Comparison of ENCODE assay signal across 15 mouse cellular contexts in genomic region chr1:118643138-118643979, GRCm38 (mm10). TPM values are rescaled to one million over a fixed set of nuclear protein-coding genes. Genes with fewer than 3 reads are reported as not detected.
DNase-seq lines count a peak whose midpoint lies in the region.
"Had no signal": no experiment of that assay in that cellular context is flagged by ENCODE, and none has a peak within 500 bp of the region (broad histone marks: within the 10 kb centered on the region; RNA-seq: fewer than 3 reads in every experiment).

No protein-coding gene starts in this region.

- no peaks in the 10 kb centered on the region for H3K9me3 ChIP-seq in forebrain, embryonic 10.5 days
- H3K9me3 ChIP-seq: embryonic facial prominence, embryonic 12.5 days; heart, embryonic 13.5 days; limb, embryonic 13.5 days; megakaryocyte, embryonic 14.5 days had no signal

- no peak overlapping the region for H3K27ac ChIP-seq in forebrain, embryonic 10.5 days
- H3K27ac ChIP-seq: embryonic facial prominence, embryonic 12.5 days; heart, embryonic 13.5 days; limb, embryonic 13.5 days had no signal

- no peaks in the 10 kb centered on the region for H3K27me3 ChIP-seq in forebrain, embryonic 10.5 days (ENCODE audit: poor library complexity, severe bottlenecking)
- H3K27me3 ChIP-seq: embryonic facial prominence, embryonic 12.5 days; heart, embryonic 13.5 days; limb, embryonic 13.5 days had no signal

- peak; percentile 25 for DNase-seq in adrenal gland, adult 2 months
- DNase-seq in adrenal gland, adult 18-20 months (ENCODE audit: low spot score in 2 of 2): no peak
- DNase-seq in kidney, adult 9 months: peak; percentile 82
- DNase-seq in kidney, postnatal 10 days: no peak
- DNase-seq in kidney, postnatal 25 days: peak; percentile 42 to 88
- DNase-seq in lung, postnatal 4 days: peak; percentile 26 to 69
- DNase-seq in forebrain, embryonic 10.5 days (ENCODE audit: extremely low spot score, low spot score): no peak
- DNase-seq in frontal cortex, postnatal 36 days (ENCODE audit: low spot score in 2 of 2): no peak
- DNase-seq: cerebellum, adult 9-11 months; right cerebral cortex, adult 18-20 months had no signal

- no peak overlapping the region for H3K4me3 ChIP-seq in forebrain, embryonic 10.5 days
- H3K4me3 ChIP-seq: embryonic facial prominence, embryonic 12.5 days; heart, embryonic 13.5 days; limb, embryonic 13.5 days; megakaryocyte, embryonic 14.5 days had no signal

- 85% methylated on average over 9 of the region's 9 CpGs for WGBS in forebrain, embryonic 10.5 days

- no peaks in the 10 kb centered on the region for H3K36me3 ChIP-seq in forebrain, embryonic 10.5 days (replicated peaks)
- H3K36me3 ChIP-seq: embryonic facial prominence, embryonic 12.5 days; heart, embryonic 13.5 days; limb, embryonic 13.5 days had no signal

- no peaks in the 10 kb centered on the region for H3K4me1 ChIP-seq in forebrain, embryonic 10.5 days
- H3K4me1 ChIP-seq: embryonic facial prominence, embryonic 12.5 days; limb, embryonic 13.5 days; megakaryocyte, embryonic 14.5 days had no signal

RNA-seq across cellular contexts. Expression of gene Tfcp2l1, which starts 15.6 kb away (rescaled TPM):
- 1 to 10 TPM in 1 of 2 experiments, under 1 TPM in 1; 0.46 to 1.2 TPM for total RNA-seq in adrenal gland, adult 2 months (2021)
- 0.28 and 0.94 TPM in 2 replicates for polyA plus RNA-seq in adrenal gland, adult 2 months (2012; rRNA removed)
- 1 to 10 TPM in 1 of 2 experiments, under 1 TPM in 1; 0.76 to 1.0 TPM for total RNA-seq in adrenal gland, adult 18-20 months (2021)
- 0.06 and 0.25 TPM in 2 replicates for polyA plus RNA-seq in forebrain, embryonic 10.5 days (2016; fragmentation: Nextera tagmentation; extraction: Ambion mirVana)
- total RNA-seq: MEL had no signal

Comparison
In these comparisons a context has a peak if more than half of its experiments do, and no peak if none do; other contexts are left out.
1. DNase-seq: peak in adrenal gland, adult 2 months (single experiment), kidney, adult 9 months (single experiment), kidney, postnatal 25 days (2 of 2) and lung, postnatal 4 days (2 of 2); none in adrenal gland, adult 18-20 months (0 of 2), kidney, postnatal 10 days (single experiment), forebrain, embryonic 10.5 days (single experiment) and frontal cortex, postnatal 36 days (0 of 2).